In genomic region chr1:172286740-172287139, GRCm38 (mm10) we compare ENCODE assay signal across 26 mouse cellular contexts. TPM values are rescaled to one million over a fixed set of nuclear protein-coding genes. Genes with fewer than 3 reads are reported as not detected.
"Had no signal": no experiment of that assay in that cellular context is flagged by ENCODE, and none has a peak within 500 bp of the region (broad histone marks: within the 10 kb centered on the region; RNA-seq: fewer than 3 reads in every experiment).

No protein-coding gene starts in this region.

- ATAC-seq: midbrain, embryonic 16.5 days had no signal

- H3K27ac ChIP-seq: midbrain, embryonic 10.5 days; midbrain, embryonic 12.5 days; neural tube, embryonic 13.5 days; neural tube, embryonic 15.5 days had no signal

- H3K4me3 ChIP-seq: midbrain, embryonic 10.5 days; midbrain, embryonic 12.5 days; myocyte; neural tube, embryonic 13.5 days; neural tube, embryonic 15.5 days had no signal

- DNase-seq: lung, adult 18-20 months; lung, embryonic 14.5 days; lung, postnatal 10 days; lung, postnatal 4 days; midbrain, embryonic 14.5 days; retina, postnatal 1 day; right cerebral cortex, adult 18-20 months; right cerebral cortex, postnatal 4 days; spleen, adult 18-20 months; thymus, adult 18-20 months; thymus, postnatal 14 days; thymus, postnatal 36 days had no signal

RNA-seq across cellular contexts. Expression of gene Atp1a2, which starts 11.1 kb away (rescaled TPM):
- total RNA-seq: megakaryocyte, adult 5-6 weeks; megakaryocyte-erythroid progenitor cell, adult 5-6 weeks had no signal

RNA-seq across cellular contexts. Expression of gene Atp1a4, which starts 28.5 kb away (rescaled TPM):
- total RNA-seq: megakaryocyte, adult 5-6 weeks; megakaryocyte-erythroid progenitor cell, adult 5-6 weeks had no signal
- polyA plus RNA-seq: lung, embryonic 14.5 days; lung, embryonic 16.5 days; midbrain, embryonic 10.5 days; midbrain, embryonic 12.5 days; midbrain, embryonic 14.5 days; midbrain, embryonic 16.5 days; neural tube, embryonic 11.5 days; neural tube, embryonic 13.5 days; neural tube, embryonic 15.5 days; small intestine, adult 2 months; stomach, embryonic 14.5 days; thymus, postnatal 0 days had no signal

RNA-seq across cellular contexts. Expression of gene Kcnj9, which starts 42.4 kb away (rescaled TPM):
- total RNA-seq: megakaryocyte, adult 5-6 weeks; megakaryocyte-erythroid progenitor cell, adult 5-6 weeks had no signal
- polyA plus RNA-seq: lung, embryonic 16.5 days; small intestine, adult 2 months; stomach, embryonic 14.5 days; stomach, embryonic 16.5 days had no signal

RNA-seq across cellular contexts. Expression of gene Kcnj10, which starts 54.3 kb away (rescaled TPM):
- polyA plus RNA-seq: myocyte had no signal
